In the genomic region with DNA sequence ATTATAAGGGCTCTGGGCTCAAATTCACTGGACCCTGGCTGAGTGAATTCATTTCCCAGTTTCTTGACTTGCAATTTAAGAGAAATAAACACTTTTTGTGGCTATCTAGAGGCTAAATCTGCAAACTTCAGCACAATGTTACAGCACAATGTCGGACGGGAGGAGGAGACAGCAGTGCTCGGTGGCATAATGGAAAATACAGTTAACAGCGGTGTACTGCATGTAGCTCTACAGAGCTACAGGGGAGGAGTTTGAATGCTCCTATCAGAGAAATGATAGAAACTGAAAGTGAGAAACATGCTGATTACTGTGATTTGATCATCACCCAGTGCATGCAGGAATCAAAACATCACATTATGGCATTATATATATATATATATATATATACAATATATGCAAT, we compare ENCODE assay signal across 25 mouse cellular contexts.
A peak's percentile ranks its signal among the peaks of the same experiment; 100 is the strongest.
DNase-seq lines count a peak whose midpoint lies in the region; ATAC-seq and TF ChIP-seq lines count a peak whose summit lies in the region.
"Had no signal": no experiment of that assay in that cellular context is flagged by ENCODE, and none has a peak within 500 bp of the region (broad histone marks: within the 10 kb centered on the region; RNA-seq: fewer than 3 reads in every experiment).

No protein-coding gene starts in this region.

- peaks cover 0 to 13% of the 10 kb centered on the region in 2 experiments; a peak in 2 of 4 replicates for H3K4me1 ChIP-seq in CH12.LX (ENCODE audit: control insufficient read depth in 1 of 2, insufficient read depth in 2 of 2)
- H3K4me1 ChIP-seq in hindbrain, embryonic 12.5 days = no peaks in the 10 kb centered on the region
- H3K4me1 ChIP-seq: embryonic facial prominence, embryonic 12.5 days had no signal

- no peak overlapping the region for H3K4me3 ChIP-seq in CH12.LX (replicated peaks in 1 of 3; ENCODE audit: low read depth in 2 of 3, low read length in 2 of 3, poor library complexity in 1 of 3)
- no peak overlapping the region for H3K4me3 ChIP-seq in hindbrain, embryonic 12.5 days
- H3K4me3 ChIP-seq: embryonic facial prominence, embryonic 12.5 days; embryonic facial prominence, embryonic 15.5 days; gastrocnemius, adult 2 months; hindbrain, embryonic 13.5 days had no signal

- WGBS in hindbrain, embryonic 12.5 days = 91% methylated on average over 4 of the region's 4 CpGs

- no peak for TF ChIP-seq POLR2A in CH12.LX (IDR thresholded peaks at IDR 0.05; ENCODE audit: low read depth, low read length)

- no peak overlapping the region for H3K9ac ChIP-seq in CH12.LX (ENCODE audit: insufficient read depth, low read depth)
- no peak overlapping the region for H3K9ac ChIP-seq in hindbrain, embryonic 12.5 days
- H3K9ac ChIP-seq: embryonic facial prominence, embryonic 12.5 days; embryonic facial prominence, embryonic 15.5 days; forebrain, postnatal 0 days; hindbrain, embryonic 13.5 days had no signal

- TF ChIP-seq CTCF in CH12.LX (conservative IDR thresholded peaks at IDR 0.05 in 1 of 2, IDR thresholded peaks at IDR 0.05 in 1 of 2; ENCODE audit: low read depth in 2 of 2, low read length in 2 of 2) = no peak

- H3K4me2 ChIP-seq in CH12.LX (ENCODE audit: insufficient read depth, low read depth, poor library complexity, severe bottlenecking) = no peak overlapping the region
- no peak overlapping the region for H3K4me2 ChIP-seq in hindbrain, embryonic 12.5 days (replicated peaks)
- H3K4me2 ChIP-seq: embryonic facial prominence, embryonic 12.5 days; embryonic facial prominence, embryonic 15.5 days; heart, embryonic 11.5 days; hindbrain, embryonic 13.5 days had no signal

- TF ChIP-seq EP300 in CH12.LX (IDR thresholded peaks at IDR 0.05; ENCODE audit: low read length) = no peak

- H3K27ac ChIP-seq in CH12.LX (ENCODE audit: insufficient read depth, low read depth) = no peak overlapping the region
- H3K27ac ChIP-seq in hindbrain, embryonic 12.5 days = no peak overlapping the region
- H3K27ac ChIP-seq: embryonic facial prominence, embryonic 12.5 days; embryonic facial prominence, embryonic 15.5 days; gastrocnemius, adult 2 months; hindbrain, embryonic 13.5 days had no signal

- H3K9me3 ChIP-seq in CH12.LX (replicated peaks; ENCODE audit: low read length) = peaks cover 27% of the 10 kb centered on the region
- H3K9me3 ChIP-seq in hindbrain, embryonic 12.5 days (replicated peaks) = no peaks in the 10 kb centered on the region
- H3K9me3 ChIP-seq: embryonic facial prominence, embryonic 12.5 days; embryonic facial prominence, embryonic 15.5 days; hindbrain, embryonic 13.5 days had no signal

- in situ Hi-C loops in CH12.LX (cut with MboI; ENCODE audit: low pct_ligation_motif_present, low pct_unique_long_range_greater_than_20kb, low sequenced_read_pairs) = no loop called here

- H3K79me2 ChIP-seq in CH12.LX (replicated peaks; ENCODE audit: control insufficient read depth, extremely low read depth, insufficient read depth, poor library complexity, severe bottlenecking) = no peaks in the 10 kb centered on the region

- no peaks in the 10 kb centered on the region for H3K27me3 ChIP-seq in CH12.LX (replicated peaks)
- H3K27me3 ChIP-seq in hindbrain, embryonic 12.5 days = no peaks in the 10 kb centered on the region
- H3K27me3 ChIP-seq: embryonic facial prominence, embryonic 12.5 days; embryonic facial prominence, embryonic 15.5 days; hindbrain, embryonic 13.5 days; Patski had no signal

- H3K36me3 ChIP-seq in CH12.LX (replicated peaks in 1 of 2; ENCODE audit: control insufficient read depth in 1 of 2, insufficient read depth in 1 of 2, low read length in 1 of 2) = no peaks in the 10 kb centered on the region
- H3K36me3 ChIP-seq in hindbrain, embryonic 12.5 days = no peaks in the 10 kb centered on the region
- H3K36me3 ChIP-seq: embryonic facial prominence, embryonic 12.5 days; embryonic facial prominence, embryonic 15.5 days; G1E; hindbrain, embryonic 13.5 days had no signal

- peak; percentile 22; the same call in 1 of the 2 replicates for ATAC-seq in granulocyte monocyte progenitor cell, adult 5-6 weeks (replicated peaks; ENCODE audit: poor library complexity, severe bottlenecking)
- 0 out of 2 replicates have a peak, but pooled peaks have one; percentile 44 for ATAC-seq in megakaryocyte progenitor cell, adult 5-6 weeks (replicated peaks; ENCODE audit: poor library complexity)
- no peak for ATAC-seq in hindbrain, embryonic 12.5 days (ENCODE audit: low FRiP score)
- ATAC-seq in megakaryocyte-erythroid progenitor cell, adult 5-6 weeks (replicated peaks; ENCODE audit: low FRiP score, low TSS enrichment, poor library complexity, severe bottlenecking) = no peak
- ATAC-seq: forebrain, embryonic 14.5 days; forebrain, postnatal 0 days; hindbrain, embryonic 16.5 days; intestine, postnatal 0 days; Patski had no signal

- TF ChIP-seq RAD21 in CH12.LX (IDR thresholded peaks at IDR 0.05; ENCODE audit: low read depth, low read length) = no peak

- dilution Hi-C loops in CH12.LX (cut with MboI; ENCODE audit: extremely low pct_ligation_motif_present, extremely low pct_unique_long_range_greater_than_20kb, low sequenced_read_pairs) = no loop called here

- DNase-seq in CD4-positive, CD25-positive, alpha-beta regulatory T cell, adult 2 months (ENCODE audit: low read depth, low spot score) = peak; percentile 77
- DNase-seq in CH12.LX (ENCODE audit: extremely low read depth) = peak; percentile 14
- DNase-seq in right cerebral cortex, postnatal 4 days = no peak
- DNase-seq in gastrocnemius, postnatal 10 days = no peak
- DNase-seq: adrenal gland, adult 8-10 months; adrenal gland, postnatal 25 days; cerebellum, adult 11-12 months; cerebellum, adult 9-10 months; cerebellum, postnatal 14 days; forebrain, postnatal 0 days; gastrocnemius, adult 2 months; gastrocnemius, postnatal 25 days had no signal

TF ChIP-seq in CH12.LX, 34 proteins besides CTCF, POLR2A, EP300 and RAD21:
- no peak for TF ChIP-seq MYC (IDR thresholded peaks at IDR 0.05; ENCODE audit: low read depth, low read length)
- TF ChIP-seq NELFE (IDR thresholded peaks at IDR 0.05; ENCODE audit: low read depth, low read length) = no peak
- no peak for TF ChIP-seq ZKSCAN1 (IDR thresholded peaks at IDR 0.05; ENCODE audit: borderline replicate concordance, low read depth, low read length)
- no peak for TF ChIP-seq MEF2A (IDR thresholded peaks at IDR 0.05; ENCODE audit: borderline replicate concordance, low read depth, low read length)
- TF ChIP-seq UBTF (IDR thresholded peaks at IDR 0.05; ENCODE audit: low read depth, low read length) = no peak
- no peak for TF ChIP-seq MAFK (IDR thresholded peaks at IDR 0.05; ENCODE audit: insufficient replicate concordance, low read length)
- TF ChIP-seq BHLHE40 (IDR thresholded peaks at IDR 0.05; ENCODE audit: low read depth, low read length) = no peak
- no peak for TF ChIP-seq SIN3A (IDR thresholded peaks at IDR 0.05; ENCODE audit: low read length)
- TF ChIP-seq ZMIZ1 (IDR thresholded peaks at IDR 0.05; ENCODE audit: low read depth, low read length) = no peak
- TF ChIP-seq ELF1 (IDR thresholded peaks at IDR 0.05; ENCODE audit: low read depth, low read length) = no peak
- no peak for TF ChIP-seq TBP (conservative IDR thresholded peaks at IDR 0.05; ENCODE audit: low read depth, low read length)
- TF ChIP-seq JUN (IDR thresholded peaks at IDR 0.05; ENCODE audit: insufficient read depth, low read depth, low read length) = no peak
- TF ChIP-seq TCF12 (IDR thresholded peaks at IDR 0.05; ENCODE audit: low read depth, low read length) = no peak
- TF ChIP-seq ETS1 (conservative IDR thresholded peaks at IDR 0.05; ENCODE audit: low read depth, low read length) = no peak

Comparison
In these comparisons a context has a peak if more than half of its experiments do, and no peak if none do; other contexts are left out.
1. DNase-seq: peak in CD4-positive, CD25-positive, alpha-beta regulatory T cell, adult 2 months (single experiment) and CH12.LX (single experiment); none in right cerebral cortex, postnatal 4 days (single experiment) and gastrocnemius, postnatal 10 days (single experiment).
2. ATAC-seq: peak in granulocyte monocyte progenitor cell, adult 5-6 weeks (single experiment) and megakaryocyte progenitor cell, adult 5-6 weeks (single experiment); none in hindbrain, embryonic 12.5 days (single experiment) and megakaryocyte-erythroid progenitor cell, adult 5-6 weeks (single experiment).